Mouse (Mus musculus) MEL (cell line): Measurements from ENCODE around the gene Spo11. TPM values are rescaled to one million over a fixed set of nuclear protein-coding genes. Genes with fewer than 3 reads are reported as not detected.

Experiments used
- DNase-seq: peaks from one replicate; pipeline ENCODE4 v3.0.0; 2011; ENCODE audit warnings: low read depth, low spot score
- H3K27ac ChIP-seq: 2 replicates; pipeline ENCODE4 v1.5.1; 2012; ENCODE audit warnings: low read depth, mild to moderate bottlenecking, control low read depth, low read length, moderate library complexity; ENCODE audit not compliant: control insufficient read depth
- H3K27me3 ChIP-seq, 2 experiments: fragments of 150-350 bp in 1 of 2; sonication (generic) in 1 of 2; 2 replicates each; pipeline ENCODE4 v1.6.1; 2012; ENCODE audit warnings: low read length in 2 of 2, mild to moderate bottlenecking in 2 of 2, improper control_type of control experiment in 1 of 2, moderate library complexity in 1 of 2; ENCODE audit not compliant: insufficient read depth in 2 of 2, control insufficient read depth in 1 of 2
- H3K36me3 ChIP-seq, 2 experiments: 2 replicates each; pipeline ENCODE4 v1.6.1; 2012 to 2014; ENCODE audit warnings: low read length in 2 of 2, improper control_type of control experiment in 1 of 2, inconsistent platforms in 1 of 2, mild to moderate bottlenecking in 1 of 2; ENCODE audit not compliant: insufficient read depth in 2 of 2, control insufficient read depth in 1 of 2
- H3K4me1 ChIP-seq, 2 experiments: fragments of 150-350 bp in 1 of 2; sonication (generic) in 1 of 2; 2 replicates each; pipeline ENCODE4 v1.6.1; 2012; ENCODE audit warnings: low read length in 2 of 2, improper control_type of control experiment in 1 of 2, mild to moderate bottlenecking in 1 of 2; ENCODE audit not compliant: insufficient read depth in 2 of 2, control insufficient read depth in 1 of 2
- H3K4me3 ChIP-seq, 2 experiments: fragments of 150-350 bp in 1 of 2; sonication (generic) in 1 of 2; 2 replicates each; pipeline ENCODE4 v1.5.1; 2012; ENCODE audit warnings: low read depth in 2 of 2, low read length in 2 of 2, mild to moderate bottlenecking in 2 of 2, moderate library complexity in 2 of 2, control low read depth in 1 of 2, improper control_type of control experiment in 1 of 2; ENCODE audit not compliant: control insufficient read depth in 1 of 2, insufficient read depth in 1 of 2
- H3K79me2 ChIP-seq: 2 replicates; pipeline ENCODE4 v1.6.1; 2012; ENCODE audit warnings: mild to moderate bottlenecking, low read length, moderate library complexity; ENCODE audit not compliant: control insufficient read depth, poor library complexity, insufficient read depth
- H3K9ac ChIP-seq: 2 replicates; pipeline ENCODE4 v1.6.1; 2012; ENCODE audit warnings: low read depth, mild to moderate bottlenecking, control low read depth, low read length, moderate library complexity; ENCODE audit not compliant: control insufficient read depth, poor library complexity, severe bottlenecking
- H3K9me3 ChIP-seq: fragments of 150-350 bp; sonication (generic); replicated peaks from 2 replicates; pipeline ENCODE4 v1.6.1; 2012; ENCODE audit warnings: mild to moderate bottlenecking, low read length, improper control_type of control experiment, moderate library complexity; ENCODE audit not compliant: insufficient read depth
- CHD1 ChIP-seq: IDR thresholded peaks from 2 replicates; pipeline ENCODE4 v1.6.1; 2012; ENCODE audit warnings: low read depth, mild to moderate bottlenecking, inconsistent platforms, low read length, improper control_type of control experiment
- CHD2 ChIP-seq: IDR thresholded peaks from 2 replicates; pipeline ENCODE4 v1.6.1; 2011; ENCODE audit warnings: low read length, improper control_type of control experiment
- CTCF ChIP-seq, 3 experiments: IDR thresholded peaks in 2 of 3; conservative IDR thresholded peaks in 1 of 3; 2 replicates each; pipeline ENCODE4 v1.5.1; 2011 to 2012; ENCODE audit warnings: low read length in 3 of 3, low read depth in 2 of 3, mild to moderate bottlenecking in 2 of 3, improper control_type of control experiment in 1 of 3, inconsistent platforms in 1 of 3, mixed read lengths in 1 of 3, moderate library complexity in 1 of 3; ENCODE audit not compliant: control insufficient read depth in 1 of 3, insufficient read depth in 1 of 3, poor library complexity in 1 of 3, severe bottlenecking in 1 of 3
- E2F4 ChIP-seq: IDR thresholded peaks from 2 replicates; pipeline ENCODE4 v1.6.1; 2011; ENCODE audit warnings: low read depth, low read length, improper control_type of control experiment, borderline replicate concordance
- ELF1 ChIP-seq: IDR thresholded peaks from 2 replicates; pipeline ENCODE4 v1.6.1; 2014; ENCODE audit warnings: low read depth, mild to moderate bottlenecking, inconsistent platforms, low read length, improper control_type of control experiment, moderate library complexity
- EP300 ChIP-seq, 2 experiments: IDR thresholded peaks; 2 replicates each; pipeline ENCODE4 v1.6.1; 2011; ENCODE audit warnings: improper control_type of control experiment in 2 of 2, low read length in 2 of 2, low read depth in 1 of 2, mild to moderate bottlenecking in 1 of 2
- GATA1 ChIP-seq: IDR thresholded peaks from 2 replicates; pipeline ENCODE4 v1.6.1; 2011; ENCODE audit warnings: low read depth, low read length, improper control_type of control experiment
- HCFC1 ChIP-seq: IDR thresholded peaks from 2 replicates; pipeline ENCODE4 v1.6.1; 2012; ENCODE audit warnings: low read depth, mild to moderate bottlenecking, inconsistent platforms, low read length, improper control_type of control experiment, moderate library complexity
- JUND ChIP-seq: IDR thresholded peaks from 2 replicates; pipeline ENCODE4 v1.6.1; 2011; ENCODE audit warnings: low read depth, mild to moderate bottlenecking, improper control_type of control experiment, low read length
- MAX ChIP-seq: IDR thresholded peaks from 2 replicates; pipeline ENCODE4 v1.6.1; 2011; ENCODE audit warnings: low read length, improper control_type of control experiment
- MXI1 ChIP-seq: IDR thresholded peaks from 2 replicates; pipeline ENCODE4 v1.6.1; 2011; ENCODE audit warnings: mild to moderate bottlenecking, low read depth, low read length, improper control_type of control experiment
- MYB ChIP-seq: IDR thresholded peaks from 2 replicates; pipeline ENCODE4 v1.6.1; 2011; ENCODE audit warnings: mild to moderate bottlenecking, low read depth, low read length, improper control_type of control experiment
- MYC ChIP-seq: IDR thresholded peaks from 2 replicates; pipeline ENCODE4 v1.6.1; 2011; ENCODE audit warnings: low read depth, mild to moderate bottlenecking, low read length, improper control_type of control experiment, moderate library complexity
- NRF1 ChIP-seq: IDR thresholded peaks from 2 replicates; pipeline ENCODE4 v1.6.1; 2014; ENCODE audit warnings: low read depth, mild to moderate bottlenecking, inconsistent platforms, low read length, improper control_type of control experiment, moderate library complexity; ENCODE audit not compliant: poor library complexity, insufficient read depth, severe bottlenecking
- POLR2A ChIP-seq, 2 experiments: IDR thresholded peaks; 2 replicates each; pipeline ENCODE4 v1.6.1; 2011 to 2012; ENCODE audit warnings: low read length in 2 of 2, mild to moderate bottlenecking in 2 of 2, control low read depth in 1 of 2, improper control_type of control experiment in 1 of 2, low read depth in 1 of 2, moderate library complexity in 1 of 2; ENCODE audit not compliant: control insufficient read depth in 1 of 2, insufficient read depth in 1 of 2, poor library complexity in 1 of 2
- POLR2AphosphoS2 ChIP-seq: IDR thresholded peaks from 2 replicates; pipeline ENCODE4 v1.6.1; 2011; ENCODE audit warnings: low read length, improper control_type of control experiment
- POLR2AphosphoS5 ChIP-seq: IDR thresholded peaks from 2 replicates; pipeline ENCODE4 v1.6.1; 2012; ENCODE audit warnings: low read depth, borderline replicate concordance, mild to moderate bottlenecking, inconsistent platforms, low read length, moderate library complexity, mixed read lengths
- RCOR1 ChIP-seq: IDR thresholded peaks from 2 replicates; pipeline ENCODE4 v1.6.1; 2012; ENCODE audit warnings: low read depth, mild to moderate bottlenecking, inconsistent platforms, low read length, improper control_type of control experiment
- SIN3A ChIP-seq: IDR thresholded peaks from 2 replicates; pipeline ENCODE4 v1.6.1; 2012; ENCODE audit warnings: low read length, improper control_type of control experiment, inconsistent platforms
- SMC3 ChIP-seq: IDR thresholded peaks from 2 replicates; pipeline ENCODE4 v1.6.1; 2011; ENCODE audit warnings: low read depth, low read length, improper control_type of control experiment
- TAL1 ChIP-seq: IDR thresholded peaks from 2 replicates; pipeline ENCODE4 v1.6.1; 2012; ENCODE audit warnings: mild to moderate bottlenecking, inconsistent platforms, low read length, moderate library complexity, mixed read lengths
- TBP ChIP-seq: IDR thresholded peaks from 2 replicates; pipeline ENCODE4 v1.8.0; 2011; ENCODE audit warnings: low read depth, low read length, improper control_type of control experiment
- TCF12 ChIP-seq: IDR thresholded peaks from 2 replicates; pipeline ENCODE4 v1.6.1; 2014; ENCODE audit warnings: low read depth, mild to moderate bottlenecking, inconsistent platforms, low read length, improper control_type of control experiment, moderate library complexity
- USF1 ChIP-seq: IDR thresholded peaks from 2 replicates; pipeline ENCODE4 v1.6.1; 2014; ENCODE audit warnings: low read depth, mild to moderate bottlenecking, inconsistent platforms, low read length, improper control_type of control experiment, moderate library complexity
- ZC3H11A ChIP-seq: IDR thresholded peaks from 2 replicates; pipeline ENCODE4 v1.6.1; 2012; ENCODE audit warnings: low read depth, mild to moderate bottlenecking, inconsistent platforms, low read length, improper control_type of control experiment
- ZKSCAN1 ChIP-seq: IDR thresholded peaks from 2 replicates; pipeline ENCODE4 v1.6.1; 2012; ENCODE audit warnings: low read depth, mild to moderate bottlenecking, inconsistent platforms, low read length, improper control_type of control experiment, moderate library complexity
- ZMIZ1 ChIP-seq: IDR thresholded peaks from 2 replicates; pipeline ENCODE4 v1.6.1; 2012; ENCODE audit warnings: low read depth, mild to moderate bottlenecking, inconsistent platforms, low read length, improper control_type of control experiment, moderate library complexity
- ZNF384 ChIP-seq: IDR thresholded peaks from 2 replicates; pipeline ENCODE4 v1.6.1; 2012; ENCODE audit warnings: low read depth, mild to moderate bottlenecking, inconsistent platforms, low read length, improper control_type of control experiment
- polyA plus RNA-seq, 2 experiments: library from polyadenylated mRNA; stranded (reverse) in 1 of 2; unstranded in 1 of 2; fragments of >175 nt in 1 of 2; fragments of >200 nt in 1 of 2; gene quantifications; 2 replicates each; pipeline versions ENCODE4 v1.2.1 to v1.2.4; 2012; ENCODE audit warnings: low replicate concordance in 2 of 2, low read depth in 1 of 2; ENCODE audit not compliant: insufficient read length in 2 of 2, insufficient read depth in 1 of 2, missing spikeins in 1 of 2
- total RNA-seq: library from RNA; depleted of rRNA; stranded (reverse); fragments of 300-350 nt; gene quantifications from 2 replicates; pipeline ENCODE4 v1.2.3, GENCODE M21; 2012

Spo11 gene
- total and polyA plus RNA-seq, 3 experiments = not detected

- TF ChIP-seq SIN3A = peak; percentile 86
- no peak for TF ChIP-seq ZKSCAN1
- no peak for TF ChIP-seq CTCF (IDR thresholded peaks at IDR 0.05 in 2 of 3, conservative IDR thresholded peaks at IDR 0.05 in 1 of 3; ENCODE audit: control insufficient read depth in 1 of 3, insufficient read depth in 1 of 3, low read depth in 2 of 3, low read length in 3 of 3, poor library complexity in 1 of 3, severe bottlenecking in 1 of 3)
- no peak for TF ChIP-seq JUND
- TF ChIP-seq MAX = peak; percentile 98
- TF ChIP-seq, all 39 proteins: peak for 17
These were observed 42.3 kb downstream of the Spo11 start (continued) for GRCm38 (mm10) chr2:173019790-173020189.

- Histone ChIP-seq H3K36me3 (peaks cover 4 to 35% of the 10 kb centered on the region in 2 experiments; a peak in 3 of 4 replicates), H3K27me3 (no peaks in the 10 kb centered on the region), H3K27ac (peak within 1 kb of the TSS; percentile 55), H3K9me3 (no peaks in the 10 kb centered on the region), H3K79me2 (peaks cover 37% of the 10 kb centered on the region), H3K9ac (peak within 1 kb of the TSS; percentile 69)
- no peak for DNase-seq
- TF ChIP-seq E2F4 = no peak
- no peak for TF ChIP-seq CHD2
- TF ChIP-seq, all 39 proteins: peak for 0
- H3K4me1 ChIP-seq = peaks cover 13 to 42% of the 10 kb centered on the region in 2 experiments
- H3K4me3 ChIP-seq = peak within 1 kb of the TSS; percentile 48 to 53
These were observed 42.9 kb downstream of the Spo11 start, which contains the start of gene Rbm38 for GRCm38 (mm10) chr2:173020430-173020829. TSS of gene Rbm38 (plus strand) at chr2:173020498.

GRCm38 (mm10) chr2:173021633-173022055, 44.1 kb downstream of the Spo11 start:
- peaks cover 13 to 54% of the 10 kb centered on the region in 2 experiments for H3K4me1 ChIP-seq
- TF ChIP-seq CHD1 = no peak
- TF ChIP-seq MYB = no peak
- TF ChIP-seq ZNF384 = no peak; the same call in 1 of the 2 replicates
- peak; percentile 18; the same call in 1 of the 2 replicates for TF ChIP-seq E2F4
- peak; percentile 97 to 98 for TF ChIP-seq POLR2A (IDR thresholded peaks at IDR 0.05; ENCODE audit: control insufficient read depth in 1 of 2, insufficient read depth in 1 of 2, low read depth in 1 of 2, low read length in 2 of 2, poor library complexity in 1 of 2)
- TF ChIP-seq MXI1 = peak; percentile 73; the same call in 1 of the 2 replicates
- no peak for TF ChIP-seq SMC3
- TF ChIP-seq CHD2 = no peak
- TF ChIP-seq GATA1 = no peak
- TF ChIP-seq POLR2AphosphoS5 = peak; percentile 95
- TF ChIP-seq MYC = peak; percentile 39; the same call in 1 of the 2 replicates
- TF ChIP-seq HCFC1 = peak; percentile 96
- no peak for TF ChIP-seq ZKSCAN1
- peak; percentile 52; the same call in 1 of the 2 replicates for TF ChIP-seq USF1
- TF ChIP-seq TCF12 = peak; percentile 72
- TF ChIP-seq TBP = peak; percentile 90
- no peak for TF ChIP-seq TAL1
- TF ChIP-seq ZMIZ1 = peak; percentile 98
- no peak for TF ChIP-seq JUND
- TF ChIP-seq EP300 (IDR thresholded peaks at IDR 0.05; ENCODE audit: low read depth in 1 of 2, low read length in 2 of 2) = no peak
- no peak for TF ChIP-seq CTCF (IDR thresholded peaks at IDR 0.05 in 2 of 3, conservative IDR thresholded peaks at IDR 0.05 in 1 of 3; ENCODE audit: control insufficient read depth in 1 of 3, insufficient read depth in 1 of 3, low read depth in 2 of 3, low read length in 3 of 3, poor library complexity in 1 of 3, severe bottlenecking in 1 of 3)
- 0 out of 2 replicates have a peak, but pooled peaks have one; percentile 25 for TF ChIP-seq SIN3A
- 0 out of 2 replicates have a peak, but pooled peaks have one; percentile 48 for TF ChIP-seq MAX
- no peak for TF ChIP-seq ZC3H11A
- TF ChIP-seq ELF1 = peak; percentile 32; the same call in 1 of the 2 replicates
- no peak for TF ChIP-seq RCOR1
- TF ChIP-seq POLR2AphosphoS2 = peak; percentile 89
- no peak for TF ChIP-seq NRF1

More at GRCm38 (mm10) chr2:173021633-173022055, 44.1 kb downstream of the Spo11 start:
- DNase-seq = peak; percentile 95
- peak overlapping the region; percentile 22; the same call in 1 of the 2 replicates for H3K27ac ChIP-seq
- H3K36me3 ChIP-seq = peaks cover 4 to 41% of the 10 kb centered on the region in 2 experiments; a peak in 3 of 4 replicates
- H3K9me3 ChIP-seq = no peaks in the 10 kb centered on the region
- no peaks in the 10 kb centered on the region for H3K27me3 ChIP-seq
- H3K9ac ChIP-seq = peak overlapping the region; percentile 80
- H3K79me2 ChIP-seq = peaks cover 49% of the 10 kb centered on the region
- peak overlapping the region; percentile 82 to 99 for H3K4me3 ChIP-seq
